Mouse (Mus musculus): ENCODE measurements around the gene Mrps14. TPM values are rescaled to one million over a fixed set of nuclear protein-coding genes. Genes with fewer than 3 reads are reported as not detected.

Gene Mrps14
- total RNA-seq, 1 experiment from 2014 or later = 89.8 TPM

DNA sequence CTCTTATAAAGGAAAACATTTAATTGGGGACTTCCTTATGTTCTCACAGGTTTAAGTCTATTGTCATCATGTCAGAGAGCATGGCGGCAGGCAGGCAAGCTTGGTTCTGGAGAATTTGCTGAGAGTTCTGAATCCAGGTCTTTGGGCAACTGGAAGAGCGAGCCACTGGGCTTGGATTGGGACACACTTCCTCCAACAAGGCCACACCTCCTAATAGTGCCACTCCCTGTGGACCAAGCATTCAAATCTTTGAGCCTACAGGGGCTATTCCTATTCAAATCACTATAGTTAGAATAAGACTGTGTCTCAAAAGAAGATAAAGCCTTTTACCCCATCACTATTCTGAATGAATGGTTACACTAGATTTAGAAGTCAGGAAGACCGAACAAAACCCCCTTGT lies 22.9 kb downstream of the Mrps14 start:
- ATAC-seq (replicated peaks; ENCODE audit: insufficient number of reproducible peaks, low FRiP score, low TSS enrichment, poor library complexity, severe bottlenecking) = no peak

DNA sequence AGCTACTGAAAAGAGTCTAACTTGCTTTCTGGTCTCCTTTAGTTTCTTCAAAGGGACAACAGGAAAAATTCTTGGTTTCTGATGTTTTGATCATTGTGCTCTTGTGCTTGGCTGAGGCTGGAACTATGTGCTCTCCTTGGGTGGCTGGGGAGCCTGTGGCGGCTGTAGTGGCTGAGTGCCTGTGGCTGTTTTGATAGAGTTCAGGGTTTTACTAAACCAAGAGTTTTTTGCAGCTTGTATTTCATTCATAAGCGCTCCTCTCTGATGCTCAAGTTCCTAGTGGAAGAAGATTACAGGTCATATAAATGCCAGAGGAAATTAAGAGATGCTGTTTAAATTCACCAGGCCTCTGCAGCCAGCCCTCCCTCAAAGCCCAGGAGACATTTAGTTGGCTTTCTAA lies 29.1 kb downstream of the Mrps14 start:
- ATAC-seq (replicated peaks; ENCODE audit: insufficient number of reproducible peaks, low FRiP score, low TSS enrichment, poor library complexity, severe bottlenecking) = no peak

DNA sequence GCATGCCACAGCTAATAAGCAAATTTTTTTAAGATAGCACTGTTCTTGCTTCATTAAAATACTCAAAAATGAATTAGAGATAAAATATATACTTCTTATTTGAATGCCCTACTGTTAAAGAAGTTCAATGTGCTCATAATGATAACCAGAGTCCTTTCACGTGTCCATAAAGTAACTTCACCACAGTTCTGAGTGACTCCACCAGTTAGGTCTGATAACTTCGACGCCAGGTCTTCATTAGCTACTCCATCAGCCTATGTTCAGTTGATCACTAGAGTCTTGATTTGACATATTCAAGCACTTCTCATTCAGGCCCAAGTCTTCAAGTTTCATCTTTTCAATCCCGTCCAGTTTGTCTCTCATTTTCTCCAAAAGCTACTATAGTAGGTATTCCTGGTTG lies 32.2 kb downstream of the Mrps14 start:
- ATAC-seq (replicated peaks; ENCODE audit: insufficient number of reproducible peaks, low FRiP score, low TSS enrichment, poor library complexity, severe bottlenecking) = no peak

DNA sequence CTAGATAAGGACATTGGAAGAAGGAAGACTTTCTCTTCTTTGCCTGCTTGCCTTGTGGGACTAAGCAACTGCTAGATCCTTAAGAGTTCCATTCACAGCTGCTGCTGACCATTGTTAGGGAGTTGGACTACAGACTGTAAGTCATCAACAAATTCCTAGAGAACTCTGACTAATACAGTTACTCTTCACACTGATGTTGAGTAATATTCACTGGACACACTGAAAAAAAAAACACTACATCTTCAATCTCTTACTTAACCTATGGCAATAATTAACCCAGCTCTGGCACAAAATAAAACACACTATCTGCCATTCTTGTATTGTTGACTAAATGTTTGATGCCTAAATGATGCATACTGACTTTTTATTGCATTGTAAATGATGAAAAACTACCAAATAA lies 32.8 kb downstream of the Mrps14 start:
- ATAC-seq (replicated peaks; ENCODE audit: insufficient number of reproducible peaks, low FRiP score, low TSS enrichment, poor library complexity, severe bottlenecking) = no peak

- no peak for ATAC-seq (replicated peaks; ENCODE audit: insufficient number of reproducible peaks, low FRiP score, low TSS enrichment, poor library complexity, severe bottlenecking)
Measured at GRCm38 (mm10) chr1:160231013-160231412, 36.0 kb downstream of the Mrps14 start.

DNA sequence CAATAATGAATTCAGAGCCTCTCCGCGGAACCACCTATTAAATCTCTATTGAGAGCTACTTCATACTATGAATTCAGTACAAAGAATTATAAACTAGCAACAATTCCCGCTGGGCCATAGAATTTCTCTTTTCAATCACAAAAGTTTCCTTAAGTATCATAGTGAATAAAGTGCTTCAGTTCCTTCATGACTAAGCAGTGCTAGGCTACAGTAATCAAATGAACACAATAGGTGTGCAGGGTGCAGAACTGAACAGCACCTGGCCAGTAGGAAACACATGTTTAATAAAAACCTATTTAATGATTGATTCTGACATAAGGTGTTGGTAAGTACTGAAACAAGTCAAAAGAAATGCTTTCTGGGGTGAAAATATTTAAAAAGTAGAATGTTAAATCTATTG lies 37.1 kb downstream of the Mrps14 start:
- ATAC-seq (replicated peaks; ENCODE audit: insufficient number of reproducible peaks, low FRiP score, low TSS enrichment, poor library complexity, severe bottlenecking) = no peak

DNA sequence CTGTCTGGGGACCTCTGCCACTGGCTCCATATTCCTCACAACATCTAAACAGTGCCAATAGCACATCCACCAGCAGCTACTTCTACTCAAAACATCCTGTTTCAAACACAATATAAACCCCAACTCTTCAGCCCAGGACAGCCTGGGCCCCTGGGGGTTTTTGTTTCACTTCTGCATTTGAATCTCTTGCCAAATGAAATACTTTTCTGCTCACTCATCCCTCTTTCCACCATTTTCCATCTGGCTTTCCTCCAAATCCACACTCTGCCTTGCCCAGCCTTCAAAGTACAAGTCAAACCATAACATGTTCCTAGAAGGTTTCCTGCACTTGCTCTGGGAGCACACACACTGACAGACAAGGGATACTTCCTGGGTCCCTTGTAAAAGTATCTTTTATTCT lies 38.9 kb downstream of the Mrps14 start:
- ATAC-seq (replicated peaks; ENCODE audit: insufficient number of reproducible peaks, low FRiP score, low TSS enrichment, poor library complexity, severe bottlenecking) = peak; percentile 88

GRCm38 (mm10) chr1:160237981-160238380 lies 43.0 kb downstream of the Mrps14 start:
- no peak for ATAC-seq (replicated peaks; ENCODE audit: insufficient number of reproducible peaks, low FRiP score, low TSS enrichment, poor library complexity, severe bottlenecking)

DNA sequence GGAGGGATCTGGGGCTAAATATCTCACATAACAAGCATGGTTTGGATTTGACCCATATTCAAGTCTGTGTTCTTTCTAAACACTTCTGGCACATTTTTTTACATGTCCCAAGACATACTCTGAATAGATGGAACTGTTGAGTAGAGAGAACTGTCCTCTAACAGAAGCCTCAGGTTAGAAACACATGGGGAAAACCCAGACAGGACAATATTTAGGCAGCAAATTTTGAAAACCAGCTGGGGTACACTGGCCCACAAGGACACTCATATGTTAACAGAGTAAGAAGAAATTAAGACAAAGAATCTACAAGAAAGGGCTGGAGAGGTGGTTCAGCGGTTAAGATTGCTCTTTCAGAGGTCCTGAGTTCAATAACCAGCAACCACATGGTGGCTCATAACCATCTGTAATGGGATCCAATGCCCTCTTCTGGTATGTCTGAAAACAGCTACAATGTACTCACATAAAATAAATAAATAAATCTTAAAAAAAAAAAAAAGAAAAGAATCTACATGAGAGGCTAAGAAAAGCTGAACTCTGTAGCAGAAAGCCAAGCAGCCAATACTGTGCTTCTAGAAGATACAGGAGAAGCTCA lies 43.9 kb downstream of the Mrps14 start:
- ATAC-seq (replicated peaks; ENCODE audit: insufficient number of reproducible peaks, low FRiP score, low TSS enrichment, poor library complexity, severe bottlenecking) = no peak

GRCm38 (mm10) chr1:160240091-160240490 lies 45.1 kb downstream of the Mrps14 start:
- no peak for ATAC-seq (replicated peaks; ENCODE audit: insufficient number of reproducible peaks, low FRiP score, low TSS enrichment, poor library complexity, severe bottlenecking)

DNA sequence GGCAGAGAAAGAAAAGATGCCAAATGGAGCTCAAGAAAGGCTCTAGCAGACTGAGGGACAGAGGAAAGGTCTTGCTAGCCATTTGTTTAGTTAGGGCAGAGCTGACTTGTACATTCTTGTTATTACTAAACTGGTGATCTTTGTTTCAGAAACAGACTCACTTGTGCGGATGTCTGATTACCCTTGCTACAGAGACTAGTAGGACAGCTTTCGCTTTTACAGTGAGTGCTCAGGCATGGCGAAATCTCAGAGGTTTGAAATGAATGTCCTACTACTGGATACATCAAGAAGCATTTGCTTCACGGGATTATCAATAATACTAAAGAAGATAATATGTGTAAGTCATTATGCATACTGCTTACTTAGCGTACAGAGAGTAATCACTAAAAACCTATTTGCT lies 49.7 kb downstream of the Mrps14 start:
- no peak for ATAC-seq (replicated peaks; ENCODE audit: insufficient number of reproducible peaks, low FRiP score, low TSS enrichment, poor library complexity, severe bottlenecking)

DNA sequence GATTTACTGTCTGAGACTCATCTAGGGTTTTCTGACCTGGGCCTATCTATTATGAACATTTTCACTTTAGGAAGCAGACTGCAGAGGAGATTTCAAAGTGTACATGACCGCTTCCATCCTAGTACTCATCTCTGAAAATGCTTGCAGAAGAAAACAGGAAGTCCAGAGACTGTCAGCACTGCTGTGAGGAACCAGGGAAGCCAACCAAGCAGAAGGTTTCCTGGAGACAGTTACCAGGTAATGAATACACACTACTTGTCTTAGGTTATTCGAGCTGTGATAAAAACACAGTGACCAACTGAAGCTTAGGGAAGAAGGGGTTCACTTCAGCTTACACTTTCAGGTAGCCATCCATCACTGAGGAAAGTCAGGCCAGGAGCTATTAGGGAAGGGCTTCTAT lies 50.9 kb downstream of the Mrps14 start:
- ATAC-seq (replicated peaks; ENCODE audit: insufficient number of reproducible peaks, low FRiP score, low TSS enrichment, poor library complexity, severe bottlenecking) = peak; percentile 72

- ATAC-seq (replicated peaks; ENCODE audit: insufficient number of reproducible peaks, low FRiP score, low TSS enrichment, poor library complexity, severe bottlenecking) = no peak
Measured at GRCm38 (mm10) chr1:160246844-160247243, 51.8 kb downstream of the Mrps14 start.

GRCm38 (mm10) chr1:160247473-160247872 lies 52.5 kb downstream of the Mrps14 start:
- ATAC-seq (replicated peaks; ENCODE audit: insufficient number of reproducible peaks, low FRiP score, low TSS enrichment, poor library complexity, severe bottlenecking) = no peak

DNA sequence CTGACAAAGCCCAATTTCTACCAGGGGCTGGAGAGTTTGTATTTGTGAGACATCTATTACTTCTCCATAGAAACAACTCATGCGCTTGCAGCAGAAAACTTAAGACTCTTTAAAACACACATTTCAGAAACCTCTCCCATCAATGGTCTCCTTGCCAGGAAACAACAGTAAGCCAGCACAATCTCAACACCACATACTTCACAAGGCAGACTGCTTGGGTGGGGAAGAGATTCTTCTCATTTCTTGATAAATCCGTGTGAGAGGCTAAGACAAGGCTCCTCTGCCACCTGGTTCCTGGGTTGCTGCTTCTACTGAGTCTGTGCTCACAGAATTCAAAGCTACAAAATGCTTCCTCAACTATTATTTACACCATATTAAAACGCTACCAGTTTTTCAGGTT lies 54.8 kb downstream of the Mrps14 start:
- no peak for ATAC-seq (replicated peaks; ENCODE audit: insufficient number of reproducible peaks, low FRiP score, low TSS enrichment, poor library complexity, severe bottlenecking)

DNA sequence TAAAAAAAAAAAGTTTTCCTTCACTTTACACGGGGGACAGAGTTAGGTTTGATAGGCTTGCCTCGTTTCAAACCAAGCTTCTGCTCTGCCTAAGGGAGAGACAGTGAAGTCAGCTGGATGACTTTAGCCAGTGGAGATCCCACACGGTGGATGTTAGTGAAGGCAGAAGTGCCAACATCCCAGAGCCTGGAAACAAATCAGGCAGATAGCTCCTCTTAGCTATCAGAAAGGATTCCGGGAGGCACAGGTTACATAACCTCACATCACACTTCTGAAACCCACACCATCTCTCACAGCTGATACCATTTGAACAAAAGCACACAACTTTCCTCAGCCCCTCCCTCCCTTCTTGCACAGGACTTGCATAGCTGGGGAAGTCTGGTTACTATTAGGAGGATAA lies 55.8 kb downstream of the Mrps14 start:
- no peak for ATAC-seq (replicated peaks; ENCODE audit: insufficient number of reproducible peaks, low FRiP score, low TSS enrichment, poor library complexity, severe bottlenecking)

DNA sequence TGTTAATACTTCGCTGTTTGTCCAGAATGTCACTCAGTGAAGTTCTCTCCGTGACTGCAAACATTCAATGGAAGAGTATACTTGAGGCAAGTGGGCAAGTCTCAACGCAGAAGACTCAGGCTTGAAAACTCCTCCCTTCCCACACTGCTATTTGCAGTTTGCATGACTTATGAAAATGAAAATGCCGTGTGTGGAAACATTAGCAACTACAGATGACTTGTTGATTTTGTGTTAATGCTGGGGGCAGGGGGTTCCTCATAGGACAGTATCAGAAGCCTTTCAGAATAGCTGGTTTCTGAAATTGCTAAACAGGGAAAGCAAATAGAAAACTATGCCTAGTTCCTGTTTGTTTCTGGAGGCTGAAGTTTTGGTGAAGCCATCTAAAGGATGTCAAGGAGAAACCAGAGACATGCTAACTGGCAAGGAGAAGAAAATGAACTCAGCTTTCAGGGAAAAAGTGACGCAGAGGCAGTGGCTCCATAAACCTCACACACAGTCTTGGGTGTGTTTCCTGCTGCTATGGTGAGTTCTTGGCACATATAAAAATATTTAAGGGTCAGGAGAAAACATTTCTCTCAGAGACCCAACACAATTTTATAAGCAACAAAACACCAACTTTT lies 56.5 kb downstream of the Mrps14 start:
- ATAC-seq (replicated peaks; ENCODE audit: insufficient number of reproducible peaks, low FRiP score, low TSS enrichment, poor library complexity, severe bottlenecking) = peak; percentile 55

Data from monocyte, adult 5-6 weeks (primary cell).